Mouse (Mus musculus) hindbrain, embryonic 13.5 days (tissue): Measurements from ENCODE around the gene Krtcap2. TPM values are rescaled to one million over a fixed set of nuclear protein-coding genes. Genes with fewer than 3 reads are reported as not detected.
A peak's percentile ranks its signal among the peaks of the same experiment; 100 is the strongest.
"Not testable (repeated sequence)": the region's sequence is repeated elsewhere in the genome, so short reads cannot be mapped to it uniquely, and the experiment has no call there.

Source experiments
- ATAC-seq: fragments of 200-750 bp; cut with Nextera tagmentation; 2 replicates; pipeline ENCODE4 v1.8.0; 2017; ENCODE audit warnings: moderate TSS enrichment; ENCODE audit not compliant: low FRiP score
- H3K27ac ChIP-seq: fragments of 300-500 bp; sonication (generic); 2 replicates; pipeline ENCODE4 v1.5.1; 2015; ENCODE audit warnings: inconsistent platforms, mild to moderate bottlenecking, moderate library complexity
- H3K27me3 ChIP-seq: fragments of 300-500 bp; sonication (generic); 2 replicates; pipeline ENCODE4 v1.6.1; 2015; ENCODE audit warnings: mild to moderate bottlenecking, inconsistent platforms
- H3K36me3 ChIP-seq: fragments of 300-500 bp; sonication (generic); 2 replicates; pipeline ENCODE4 v1.6.1; 2015; ENCODE audit warnings: mild to moderate bottlenecking, inconsistent platforms
- H3K4me1 ChIP-seq: fragments of 300-500 bp; sonication (generic); replicated peaks from 2 replicates; pipeline ENCODE4 v1.6.1; 2015; ENCODE audit warnings: inconsistent platforms
- H3K4me2 ChIP-seq: fragments of 300-500 bp; sonication (generic); 2 replicates; pipeline ENCODE4 v1.6.1; 2015; ENCODE audit warnings: inconsistent platforms, mild to moderate bottlenecking, moderate library complexity
- H3K4me3 ChIP-seq: fragments of 300-500 bp; sonication (generic); 2 replicates; pipeline ENCODE4 v1.5.1; 2015; ENCODE audit warnings: mild to moderate bottlenecking, inconsistent platforms
- H3K9ac ChIP-seq: fragments of 300-500 bp; sonication (generic); 2 replicates; pipeline ENCODE4 v1.6.1; 2015; ENCODE audit warnings: mild to moderate bottlenecking, inconsistent platforms
- H3K9me3 ChIP-seq: fragments of 300-500 bp; sonication (generic); 2 replicates; pipeline ENCODE4 v1.6.1; 2016; ENCODE audit warnings: inconsistent platforms
- WGBS: fragments of 180-500 bp; shearing (Covaris S2); methylation state at CpG from one replicate; pipeline ENCODE4 v1.1.7; 2015; 5-methylcytosine and 5-hydroxymethylcytosine counted together
- polyA plus RNA-seq: library from polyadenylated mRNA; unstranded; fragments of >200 nt; fragmentation: Nextera tagmentation; extraction: Ambion mirVana; gene quantifications from 2 replicates; pipeline ENCODE4 v1.2.1, GENCODE M21; 2015

Krtcap2 gene
- polyA plus RNA-seq, 1 experiment from 2014 or later, result 209 TPM

- 81% methylated on average over 7 of the region's 7 CpGs for whole genome bisulfite sequencing
- Histone ChIP-seq H3K9me3 (no peaks in the 10 kb centered on the region), H3K27me3 (no peaks in the 10 kb centered on the region), H3K36me3 (peaks cover 55% of the 10 kb centered on the region), H3K27ac (no peak overlapping the region), H3K4me2 (no peak overlapping the region), H3K4me1 (peaks cover 37% of the 10 kb centered on the region), H3K4me3 (no peak overlapping the region), H3K9ac (no peak overlapping the region)
- ATAC-seq, result no peak
Measured at GRCm38 (mm10) chr3:89210731-89211130, 35.0 kb upstream of the Krtcap2 start.

DNA sequence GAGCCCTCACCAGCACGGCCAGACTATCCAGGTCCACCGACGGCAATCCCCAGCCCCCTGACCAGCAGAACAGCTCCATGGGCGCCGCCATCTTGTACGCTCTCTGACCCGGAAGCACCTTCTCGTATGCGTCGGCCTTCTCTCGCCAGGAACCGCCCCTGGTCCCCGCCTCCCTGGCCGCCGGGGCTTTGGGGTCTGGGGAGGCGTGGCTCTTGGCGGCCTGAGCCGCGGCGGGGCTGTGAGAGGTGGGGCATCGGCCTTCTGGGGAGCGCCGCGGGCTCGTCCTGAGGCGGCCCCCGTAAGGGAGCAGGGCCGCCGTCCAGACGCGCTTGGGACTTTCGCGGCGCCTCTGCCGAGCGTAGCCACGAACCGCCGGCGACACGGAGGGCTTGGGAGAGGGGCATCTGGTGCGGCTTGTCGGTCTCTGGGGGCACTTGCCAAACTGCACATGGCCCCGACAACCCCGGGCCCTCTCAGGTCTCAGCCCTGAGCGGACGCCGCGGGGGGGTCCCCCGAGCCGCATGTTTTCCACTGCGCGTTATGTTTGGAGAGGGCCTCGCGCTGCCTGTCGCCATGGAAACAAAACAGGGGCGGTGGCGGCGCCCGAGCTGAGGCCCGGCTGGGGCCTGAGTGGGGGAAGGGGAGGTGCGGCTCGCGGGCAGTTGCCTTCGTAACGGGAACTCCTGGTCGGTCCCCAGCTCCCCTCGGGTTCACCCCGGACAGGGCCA lies 31.8 kb upstream of the Krtcap2 start:
- Histone ChIP-seq H3K27me3 (no peaks in the 10 kb centered on the region), H3K36me3 (peaks cover 22% of the 10 kb centered on the region), H3K4me1 (peaks cover 50% of the 10 kb centered on the region), H3K9me3 (no peaks in the 10 kb centered on the region), H3K27ac (peak overlapping the region; percentile 99), H3K9ac (peak overlapping the region; percentile 88), H3K4me2 (peak overlapping the region; percentile 69), H3K4me3 (peak overlapping the region; percentile 64)
- WGBS, result under 1% methylated on average over 69 of the region's 69 CpGs
- peak; percentile 90 for ATAC-seq

DNA sequence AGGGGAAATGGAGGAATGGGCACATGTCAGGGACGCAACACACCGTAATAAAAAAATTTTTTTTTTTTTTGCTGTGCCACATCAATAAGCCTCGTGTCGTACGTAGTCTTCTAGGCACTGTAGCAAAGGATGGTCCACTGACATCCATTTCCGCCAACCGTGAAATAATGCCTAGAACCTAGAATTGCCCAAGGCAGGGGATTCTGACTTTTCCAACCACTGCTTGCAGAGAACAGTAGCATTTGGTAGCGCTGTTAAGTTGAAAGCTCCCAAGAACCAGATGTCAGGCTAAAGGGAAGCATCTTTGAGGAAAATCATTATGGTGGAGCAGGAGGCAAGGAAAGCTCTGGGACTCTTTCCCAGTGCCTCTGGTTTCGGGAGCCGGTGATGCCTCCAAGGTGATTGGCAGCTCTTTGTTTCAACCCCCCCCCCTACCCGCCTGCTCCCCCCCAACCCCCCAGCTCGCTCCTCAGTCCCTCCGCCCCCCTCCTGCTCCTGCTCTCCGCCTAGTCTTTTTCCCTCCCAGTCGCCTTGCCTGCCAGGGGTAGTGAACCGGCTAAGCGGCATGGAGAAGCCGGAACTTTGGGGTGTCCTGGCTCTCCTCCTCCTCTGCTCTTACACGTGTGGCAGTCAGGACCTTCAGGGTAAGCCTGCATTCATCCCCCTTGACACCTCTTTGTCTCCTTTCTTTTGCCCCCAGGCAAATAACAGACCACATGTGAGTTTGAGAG lies 30.9 kb upstream of the Krtcap2 start, which contains the start of gene Thbs3:
Gene Thbs3 (plus strand): TSS at position 500 of the 731 bp plus-strand sequence.
- Histone ChIP-seq H3K36me3 (peaks cover 18% of the 10 kb centered on the region), H3K4me2 (peak within 1 kb of the TSS; percentile 69), H3K4me3 (peak within 1 kb of the TSS; percentile 64), H3K4me1 (peaks cover 54% of the 10 kb centered on the region), H3K27me3 (no peaks in the 10 kb centered on the region), H3K9ac (peak within 1 kb of the TSS; percentile 88), H3K9me3 (no peaks in the 10 kb centered on the region), H3K27ac (peak within 1 kb of the TSS; percentile 99)
- ATAC-seq, result no peak
- 0% methylated on average over 19 of the region's 19 CpGs for WGBS

GRCm38 (mm10) chr3:89215853-89216252 lies 29.9 kb upstream of the Krtcap2 start:
- Histone ChIP-seq H3K9ac (peak overlapping the region; percentile 88), H3K4me1 (peaks cover 60% of the 10 kb centered on the region)
- WGBS, result 0% methylated on average over 6 of the region's 6 CpGs

GRCm38 (mm10) chr3:89216407-89216806 lies 29.4 kb upstream of the Krtcap2 start:
- WGBS, result 68% methylated on average over 7 of the region's 7 CpGs
- peak overlapping the region; percentile 69; the same call in 1 of the 2 replicates for H3K4me2 ChIP-seq

More at GRCm38 (mm10) chr3:89215853-89216252, 29.9 kb upstream of the Krtcap2 start:
- H3K36me3 ChIP-seq, result peaks cover 8% of the 10 kb centered on the region
- no peaks in the 10 kb centered on the region for H3K9me3 ChIP-seq
- H3K4me2 ChIP-seq, result peak overlapping the region; percentile 69
- H3K27me3 ChIP-seq, result no peaks in the 10 kb centered on the region
- peak overlapping the region; percentile 99 for H3K27ac ChIP-seq
- H3K4me3 ChIP-seq, result peak overlapping the region; percentile 64
- peak; percentile 22 for ATAC-seq

DNA sequence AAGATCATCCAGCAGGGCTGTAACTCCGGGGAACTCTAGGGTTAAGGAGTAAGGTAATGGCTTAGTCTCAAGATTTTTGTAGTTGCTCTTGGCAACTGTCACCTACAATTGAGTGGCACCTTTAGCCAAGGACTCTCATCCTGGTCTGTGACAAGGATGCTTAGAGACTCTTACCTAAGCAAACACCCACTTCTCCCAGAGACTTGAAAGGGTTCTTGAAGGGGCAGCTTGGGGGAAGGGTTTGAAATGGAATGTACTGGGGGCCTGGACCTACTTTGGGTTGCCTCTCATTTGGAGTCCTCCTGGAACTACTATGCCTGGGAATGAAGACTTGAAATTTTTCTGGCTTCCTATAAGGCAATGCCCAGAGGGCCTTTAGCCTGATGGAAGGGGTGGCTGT lies 27.5 kb upstream of the Krtcap2 start:
- H3K4me2 ChIP-seq, result no peak overlapping the region
- no peaks in the 10 kb centered on the region for H3K27me3 ChIP-seq
- 0 out of 2 replicates have a peak overlapping the region, but pooled peaks have one; percentile 9 for H3K27ac ChIP-seq
- no peaks in the 10 kb centered on the region for H3K9me3 ChIP-seq
- peaks cover 15% of the 10 kb centered on the region for H3K36me3 ChIP-seq
- peaks cover 50% of the 10 kb centered on the region for H3K4me1 ChIP-seq
- ATAC-seq, result no peak
- H3K4me3 ChIP-seq, result no peak overlapping the region
- H3K9ac ChIP-seq, result 0 out of 2 replicates have a peak overlapping the region, but pooled peaks have one; percentile 39
- WGBS, result 72% methylated on average over 1 of the region's 1 CpGs

More at GRCm38 (mm10) chr3:89216407-89216806, 29.4 kb upstream of the Krtcap2 start:
- peaks cover 60% of the 10 kb centered on the region for H3K4me1 ChIP-seq
- ATAC-seq, H3K36me3 ChIP-seq, H3K9me3 ChIP-seq, H3K27me3 ChIP-seq: not testable (repeated sequence)
- H3K9ac ChIP-seq, result peak overlapping the region; percentile 14; the same call in 1 of the 2 replicates
- peak overlapping the region; percentile 99; the same call in 1 of the 2 replicates for H3K27ac ChIP-seq
- H3K4me3 ChIP-seq, result peak overlapping the region; percentile 64; the same call in 1 of the 2 replicates

- Histone ChIP-seq H3K9me3 (no peaks in the 10 kb centered on the region), H3K27ac (peak overlapping the region; percentile 30; the same call in 1 of the 2 replicates), H3K36me3 (peaks cover 16% of the 10 kb centered on the region), H3K27me3 (no peaks in the 10 kb centered on the region), H3K9ac (peak overlapping the region; percentile 46), H3K4me2 (no peak overlapping the region), H3K4me3 (no peak overlapping the region), H3K4me1 (peaks cover 58% of the 10 kb centered on the region)
- no peak for ATAC-seq
- 36% methylated on average over 8 of the region's 8 CpGs for WGBS
Measured at GRCm38 (mm10) chr3:89219546-89219945, 26.2 kb upstream of the Krtcap2 start.

DNA sequence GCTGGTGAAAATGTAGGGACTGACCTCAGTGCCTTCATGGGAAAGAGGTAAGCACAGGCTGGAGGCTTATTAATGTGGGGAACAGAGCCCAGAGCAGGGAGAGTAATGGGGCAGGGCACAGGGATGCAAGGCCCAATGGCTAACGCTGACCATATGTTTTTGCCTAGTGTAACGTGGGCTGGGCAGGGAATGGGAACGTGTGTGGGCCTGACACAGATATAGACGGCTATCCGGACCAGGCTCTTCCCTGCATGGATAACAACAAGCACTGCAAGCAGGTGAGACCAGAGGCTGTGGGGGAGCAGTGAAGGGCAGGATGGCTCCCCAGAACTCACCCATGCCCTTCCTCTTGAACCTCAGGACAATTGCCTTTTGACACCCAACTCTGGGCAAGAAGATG lies 24.6 kb upstream of the Krtcap2 start:
- no peaks in the 10 kb centered on the region for H3K9me3 ChIP-seq
- H3K4me2 ChIP-seq, result no peak overlapping the region
- peaks cover 16% of the 10 kb centered on the region for H3K36me3 ChIP-seq
- 67% methylated on average over 5 of the region's 5 CpGs for WGBS
- no peak for ATAC-seq
- H3K4me3 ChIP-seq, result no peak overlapping the region
- H3K27me3 ChIP-seq, result no peaks in the 10 kb centered on the region
- H3K9ac ChIP-seq, result 0 out of 2 replicates have a peak overlapping the region, but pooled peaks have one; percentile 13
- H3K27ac ChIP-seq, result peak overlapping the region; percentile 18; the same call in 1 of the 2 replicates
- peaks cover 58% of the 10 kb centered on the region for H3K4me1 ChIP-seq

DNA sequence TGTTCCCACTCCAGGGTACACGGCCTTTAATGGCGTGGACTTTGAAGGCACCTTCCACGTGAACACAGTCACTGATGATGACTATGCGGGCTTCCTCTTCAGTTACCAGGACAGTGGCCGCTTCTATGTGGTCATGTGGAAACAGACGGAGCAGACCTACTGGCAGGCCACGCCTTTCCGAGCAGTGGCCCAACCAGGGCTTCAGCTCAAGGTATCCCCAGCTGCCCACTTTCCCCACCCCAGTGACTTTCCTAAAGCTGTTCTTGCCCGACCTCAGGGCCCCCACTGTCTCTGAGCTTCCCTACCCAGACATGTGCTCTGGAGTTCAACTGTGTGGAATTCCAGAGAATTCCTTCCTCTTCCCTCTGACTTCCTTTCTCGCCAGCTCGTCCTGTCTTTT lies 21.0 kb upstream of the Krtcap2 start:
- Histone ChIP-seq H3K36me3 (peaks cover 12% of the 10 kb centered on the region), H3K9me3 (no peaks in the 10 kb centered on the region), H3K4me2 (peak overlapping the region; percentile 68), H3K27ac (peak overlapping the region; percentile 92), H3K4me3 (peak overlapping the region; percentile 49), H3K27me3 (0 out of 2 replicates have a peak, but pooled peaks cover 8% of the 10 kb centered on the region), H3K9ac (peak overlapping the region; percentile 78), H3K4me1 (peaks cover 72% of the 10 kb centered on the region)
- 35% methylated on average over 11 of the region's 11 CpGs for WGBS
- ATAC-seq, result no peak

DNA sequence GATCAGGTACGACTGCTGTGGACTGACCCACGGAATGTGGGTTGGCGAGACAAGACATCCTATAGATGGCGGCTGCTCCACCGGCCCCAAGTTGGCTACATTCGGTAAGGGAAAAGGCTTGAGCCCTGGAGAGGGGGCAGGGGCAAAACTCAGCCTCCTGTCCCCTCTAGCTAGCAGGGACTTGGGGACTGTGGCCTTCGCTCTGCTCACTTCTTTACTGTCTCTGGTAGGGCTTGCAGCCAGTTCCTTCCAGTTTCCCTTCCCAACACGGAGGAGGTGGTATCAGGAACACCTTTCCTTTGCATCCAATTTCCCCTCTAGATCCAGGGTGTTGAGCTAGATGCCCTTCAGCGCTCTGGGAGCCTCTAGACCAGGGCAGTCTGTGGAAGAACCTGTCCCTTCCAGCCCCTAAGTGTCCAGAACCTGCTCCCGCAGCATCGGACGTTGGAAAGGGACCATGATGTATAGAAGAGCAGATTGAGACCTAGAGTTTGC lies 20.4 kb upstream of the Krtcap2 start:
- peak overlapping the region; percentile 68 for H3K4me2 ChIP-seq
- peaks cover 66% of the 10 kb centered on the region for H3K4me1 ChIP-seq
- no peaks in the 10 kb centered on the region for H3K9me3 ChIP-seq
- no peak for ATAC-seq
- H3K27me3 ChIP-seq, result 0 out of 2 replicates have a peak, but pooled peaks cover 8% of the 10 kb centered on the region
- WGBS, result 25% methylated on average over 12 of the region's 12 CpGs
- peaks cover 12% of the 10 kb centered on the region for H3K36me3 ChIP-seq
- H3K27ac ChIP-seq, result peak overlapping the region; percentile 92
- H3K9ac ChIP-seq, result peak overlapping the region; percentile 78
- peak overlapping the region; percentile 49 for H3K4me3 ChIP-seq

GRCm38 (mm10) chr3:89225918-89226317 lies 19.8 kb upstream of the Krtcap2 start:
- H3K9ac ChIP-seq, result peak overlapping the region; percentile 78
- H3K9me3 ChIP-seq, result no peaks in the 10 kb centered on the region
- H3K4me1 ChIP-seq, result peaks cover 64% of the 10 kb centered on the region
- 5% methylated on average over 4 of the region's 4 CpGs for WGBS
- ATAC-seq, result peak; percentile 68
- peak overlapping the region; percentile 92 for H3K27ac ChIP-seq
- peak overlapping the region; percentile 68 for H3K4me2 ChIP-seq
- 0 out of 2 replicates have a peak, but pooled peaks cover 8% of the 10 kb centered on the region for H3K27me3 ChIP-seq
- peaks cover 12% of the 10 kb centered on the region for H3K36me3 ChIP-seq
- peak overlapping the region; percentile 49 for H3K4me3 ChIP-seq

DNA sequence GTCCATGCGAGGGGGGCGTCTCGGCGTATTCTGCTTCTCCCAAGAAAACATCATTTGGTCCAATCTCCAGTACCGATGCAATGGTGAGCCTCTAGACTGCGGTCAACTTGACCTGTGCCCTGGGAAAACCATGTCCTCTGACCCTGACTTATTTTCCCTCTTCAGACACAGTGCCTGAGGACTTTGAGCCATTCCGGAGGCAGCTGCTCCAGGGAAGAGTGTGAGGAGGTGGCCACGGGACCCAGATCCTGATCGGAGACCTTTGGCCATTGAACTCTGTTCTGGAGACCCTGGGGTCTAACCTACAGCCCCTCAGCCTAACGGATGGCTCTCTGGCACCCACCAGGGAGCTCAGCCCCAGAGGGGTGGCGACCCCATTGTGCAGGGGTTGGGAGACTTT lies 19.4 kb upstream of the Krtcap2 start:
- Histone ChIP-seq H3K27ac (peak overlapping the region; percentile 92), H3K9ac (peak overlapping the region; percentile 78), H3K27me3 (0 out of 2 replicates have a peak, but pooled peaks cover 8% of the 10 kb centered on the region), H3K9me3 (no peaks in the 10 kb centered on the region), H3K4me3 (peak overlapping the region; percentile 49), H3K36me3 (peaks cover 11% of the 10 kb centered on the region), H3K4me2 (peak overlapping the region; percentile 68), H3K4me1 (peaks cover 62% of the 10 kb centered on the region)
- 8% methylated on average over 11 of the region's 11 CpGs for WGBS
- no peak for ATAC-seq
